Comparison of ENCODE assay signal across 9 mouse cellular contexts in genomic region chr8:47689704-47690326, GRCm38 (mm10). TPM values are rescaled to one million over a fixed set of nuclear protein-coding genes. Genes with fewer than 3 reads are reported as not detected.
A peak's percentile ranks its signal among the peaks of the same experiment; 100 is the strongest.
DNase-seq lines count a peak whose midpoint lies in the region; ATAC-seq and TF ChIP-seq lines count a peak whose summit lies in the region.
"Had no signal": no experiment of that assay in that cellular context is flagged by ENCODE, and none has a peak within 500 bp of the region (broad histone marks: within the 10 kb centered on the region; RNA-seq: fewer than 3 reads in every experiment).

No protein-coding gene starts in this region.

- intact Hi-C loops in heart, postnatal 10 days (cut with DNase I): loop anchor here (2.0 to 10.0 kb wide), 3 partner anchors 13 to 673 kb away; no protein-coding TSS in a partner anchor

- H3K4me3 ChIP-seq in liver, embryonic 13.5 days (replicated peaks): no peak overlapping the region
- no peak overlapping the region for H3K4me3 ChIP-seq in thymus, adult 2 months (ENCODE audit: control insufficient read depth, insufficient read depth, low read length)

- no peaks in the 10 kb centered on the region for H3K27me3 ChIP-seq in liver, embryonic 13.5 days
- no peaks in the 10 kb centered on the region for H3K27me3 ChIP-seq in thymus, adult 2 months (ENCODE audit: control insufficient read depth, insufficient read depth, low read length)
- H3K27me3 ChIP-seq: stomach, embryonic 15.5 days had no signal

- 44% methylated on average over 12 of the region's 12 CpGs for WGBS in liver, embryonic 13.5 days (ENCODE audit: insufficient replicate concordance)
- WGBS in thymus, adult 2 months: 68% methylated on average over 12 of the region's 12 CpGs

- DNase-seq in heart, postnatal 10 days: peak; percentile 19 to 41
- no peak for DNase-seq in heart, adult 8-10 months (ENCODE audit: low spot score)
- peak; percentile 66 for DNase-seq in CD4-positive, CD25-positive, alpha-beta regulatory T cell, adult 2 months (ENCODE audit: low read depth, low spot score)
- peak; percentile 62 for DNase-seq in c-Kit-positive CD71-positive TER-119-positive erythroid progenitor cells, embryonic 14.5 days (ENCODE audit: low spot score)
- DNase-seq in liver, embryonic 13.5 days: peak; percentile 50
- peak; percentile 54 for DNase-seq in thymus, adult 2 months
- no peak for DNase-seq in gastrocnemius, postnatal 25 days
- DNase-seq in layer of hippocampus, adult 9-11 months: no peak

- H3K27ac ChIP-seq in liver, embryonic 13.5 days: no peak overlapping the region
- H3K27ac ChIP-seq in thymus, adult 2 months (ENCODE audit: control insufficient read depth, insufficient read depth, low read length): no peak overlapping the region

- TF ChIP-seq POLR2A in thymus, adult 2 months (IDR thresholded peaks at IDR 0.05; ENCODE audit: control insufficient read depth, extremely low read depth, insufficient read depth, low read length, poor library complexity): no peak

- no peak for TF ChIP-seq CTCF in thymus, adult 2 months (IDR thresholded peaks at IDR 0.05; ENCODE audit: borderline replicate concordance, control insufficient read depth, extremely low read depth, insufficient read depth, low read length, poor library complexity)

- H3K9me3 ChIP-seq in liver, embryonic 13.5 days (replicated peaks): no peaks in the 10 kb centered on the region
- H3K9me3 ChIP-seq: stomach, embryonic 15.5 days had no signal

- H3K9ac ChIP-seq in liver, embryonic 13.5 days: no peak overlapping the region
- H3K9ac ChIP-seq: stomach, embryonic 15.5 days had no signal

- ATAC-seq in liver, embryonic 13.5 days (ENCODE audit: low read depth): peak; percentile 57

- H3K4me1 ChIP-seq in liver, embryonic 13.5 days (replicated peaks): 0 out of 2 replicates have a peak, but pooled peaks cover 10% of the 10 kb centered on the region
- peaks cover 5% of the 10 kb centered on the region for H3K4me1 ChIP-seq in thymus, adult 2 months (replicated peaks; ENCODE audit: control insufficient read depth, insufficient read depth, low read length)
- H3K4me1 ChIP-seq: stomach, embryonic 15.5 days had no signal

- H3K36me3 ChIP-seq in liver, embryonic 13.5 days: no peaks in the 10 kb centered on the region
- H3K36me3 ChIP-seq in thymus, adult 2 months (ENCODE audit: control insufficient read depth, insufficient read depth, low read length): no peaks in the 10 kb centered on the region
- H3K36me3 ChIP-seq: stomach, embryonic 15.5 days had no signal

- no peak overlapping the region for H3K4me2 ChIP-seq in liver, embryonic 13.5 days

RNA-seq across cellular contexts. Expression of gene Ing2, which starts 14.5 kb away (rescaled TPM):
- 10 to 100 TPM; 10.5 to 11.6 TPM for total RNA-seq in heart, postnatal 10 days (2021)
- total RNA-seq in heart, adult 8-10 months (2022): 1 to 10 TPM; 5.4 to 6.7 (median 5.5) TPM
- 8.6 and 9.9 TPM in 2 replicates for polyA plus RNA-seq in liver, embryonic 13.5 days (2015; fragmentation: Nextera tagmentation; extraction: Ambion mirVana)
- 4.2 and 5.4 TPM in 2 replicates for polyA plus RNA-seq in thymus, adult 2 months (2012; rRNA removed)
- 10 to 100 TPM in 1 of 2 experiments, 1 to 10 TPM in 1; 9.6 to 13.0 TPM for total RNA-seq in gastrocnemius, postnatal 25 days (2021)

RNA-seq across cellular contexts. Expression of gene Cdkn2aip, which starts 23.9 kb away (rescaled TPM):
- total RNA-seq in heart, postnatal 10 days (2021): 10 to 100 TPM in 1 of 2 experiments, 1 to 10 TPM in 1; 8.8 to 11.9 TPM
- total RNA-seq in heart, adult 8-10 months (2022): 1 to 10 TPM; 7.8 to 8.7 (median 8.6) TPM
- polyA plus RNA-seq in liver, embryonic 13.5 days (2015; fragmentation: Nextera tagmentation; extraction: Ambion mirVana): 13.5 and 16.1 TPM in 2 replicates
- 31.0 and 36.3 TPM in 2 replicates for polyA plus RNA-seq in thymus, adult 2 months (2012; rRNA removed)
- 1 to 10 TPM; 4.4 to 4.7 TPM for total RNA-seq in gastrocnemius, postnatal 25 days (2021)

Comparison
In these comparisons a context has a peak if more than half of its experiments do, and no peak if none do; other contexts are left out.
1. DNase-seq: peak in heart, postnatal 10 days (2 of 2), CD4-positive, CD25-positive, alpha-beta regulatory T cell, adult 2 months (single experiment), c-Kit-positive CD71-positive TER-119-positive erythroid progenitor cells, embryonic 14.5 days (single experiment), liver, embryonic 13.5 days (single experiment) and thymus, adult 2 months (single experiment); none in heart, adult 8-10 months (single experiment), gastrocnemius, postnatal 25 days (single experiment) and layer of hippocampus, adult 9-11 months (single experiment).